Mouse (Mus musculus) hindbrain, postnatal 0 days (tissue): ENCODE results near the gene Inpp4b. TPM values are rescaled to one million over a fixed set of nuclear protein-coding genes. Genes with fewer than 3 reads are reported as not detected.
"Not testable (repeated sequence)": the region's sequence is repeated elsewhere in the genome, so short reads cannot be mapped to it uniquely, and the experiment has no call there.

ENCODE experiments used
- ATAC-seq: fragments of 200-750 bp; cut with Nextera tagmentation; 2 replicates; pipeline ENCODE4 v1.8.0; 2017; ENCODE audit warnings: mild to moderate bottlenecking, moderate TSS enrichment, moderate library complexity
- DNase-seq: peaks from one replicate; pipeline ENCODE4 v3.0.0-alpha.2; 2015; ENCODE audit warnings: low spot score
- H3K27ac ChIP-seq: fragments of 300-500 bp; sonication (generic); 2 replicates; pipeline ENCODE4 v1.5.1; 2014; ENCODE audit warnings: mild to moderate bottlenecking
- H3K27me3 ChIP-seq: fragments of 300-500 bp; sonication (generic); 2 replicates; pipeline ENCODE4 v1.6.1; 2014; ENCODE audit warnings: low read length, mixed read lengths; ENCODE audit not compliant: insufficient read depth
- H3K36me3 ChIP-seq: fragments of 300-500 bp; sonication (generic); 2 replicates; pipeline ENCODE4 v1.6.1; 2014; ENCODE audit warnings: low read length, mixed read lengths; ENCODE audit not compliant: insufficient read depth
- H3K4me1 ChIP-seq: fragments of 300-500 bp; sonication (generic); 2 replicates; pipeline ENCODE4 v1.6.1; 2014; ENCODE audit warnings: antibody characterized with exemption, low read length, mixed read lengths; ENCODE audit not compliant: insufficient read depth
- H3K4me2 ChIP-seq: fragments of 300-500 bp; sonication (generic); 2 replicates; pipeline ENCODE4 v1.6.1; 2014; ENCODE audit warnings: low read depth, mild to moderate bottlenecking, low read length, moderate library complexity, mixed read lengths
- H3K4me3 ChIP-seq: fragments of 300-500 bp; sonication (generic); 2 replicates; pipeline ENCODE4 v1.5.1; 2014; ENCODE audit warnings: low read length
- H3K9ac ChIP-seq: fragments of 300-500 bp; sonication (generic); replicated peaks from 2 replicates; pipeline ENCODE4 v1.6.1; 2014; ENCODE audit warnings: mild to moderate bottlenecking, low read length, moderate library complexity, mixed read lengths
- H3K9me3 ChIP-seq: fragments of 300-500 bp; sonication (generic); 2 replicates; pipeline ENCODE4 v1.6.1; 2016; ENCODE audit warnings: low read length, mixed read lengths
- CTCF ChIP-seq: IDR thresholded peaks from 2 replicates; pipeline ENCODE4 v1.5.1; 2016; ENCODE audit warnings: antibody characterized with exemption, control low read depth, low read depth
- WGBS: fragments of 180-500 bp; shearing (Covaris S2); extraction: QIAGEN DNeasy Blood & Tissue Kit; methylation state at CpG from one replicate; pipeline ENCODE4 v1.1.7; 2014; 5-methylcytosine and 5-hydroxymethylcytosine counted together
- polyA plus RNA-seq: library from polyadenylated mRNA; unstranded; fragments of >200 nt; fragmentation: Nextera tagmentation; extraction: Ambion mirVana; gene quantifications from 2 replicates; pipeline ENCODE4 v1.2.1, GENCODE M21; 2015
- total RNA-seq: library from RNA; depleted of rRNA; stranded (reverse); fragments of >200 nt; gene quantifications from 2 replicates; pipeline ENCODE4 v1.2.3, GENCODE M21; 2014

Gene Inpp4b
- total and polyA plus RNA-seq, 2 experiments from 2014 or later = 8.1 to 8.2 TPM

DNA sequence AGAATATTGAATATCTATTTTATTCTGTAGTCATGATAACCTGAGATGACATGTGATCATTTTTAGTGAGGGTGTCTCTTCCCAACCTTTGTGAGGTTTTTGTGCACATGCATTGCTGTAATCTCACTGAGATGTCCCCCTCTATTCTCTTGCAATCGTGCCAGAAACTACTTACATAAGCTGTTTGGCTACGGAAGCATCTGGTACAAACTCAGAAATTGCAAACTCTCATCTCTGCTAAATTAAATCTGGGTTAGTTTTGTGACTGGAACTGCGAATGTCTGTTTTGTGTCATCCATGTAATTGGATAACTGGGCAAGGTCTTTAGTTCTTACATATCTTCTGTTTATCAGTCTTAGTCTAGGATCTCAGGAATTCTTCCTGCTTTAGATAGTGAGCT, 725.3 kb downstream of the Inpp4b start:
- DNase-seq = no peak
- 77% methylated on average over 3 of the region's 3 CpGs for WGBS
- H3K27ac ChIP-seq = no peak overlapping the region
- no peak for TF ChIP-seq CTCF
- H3K4me1 ChIP-seq = no peaks in the 10 kb centered on the region
- no peak overlapping the region for H3K4me2 ChIP-seq
- H3K9ac ChIP-seq = no peak overlapping the region
- H3K9me3 ChIP-seq = no peaks in the 10 kb centered on the region
- no peak for ATAC-seq
- no peaks in the 10 kb centered on the region for H3K27me3 ChIP-seq
- H3K36me3 ChIP-seq = no peaks in the 10 kb centered on the region
- no peak overlapping the region for H3K4me3 ChIP-seq

DNA sequence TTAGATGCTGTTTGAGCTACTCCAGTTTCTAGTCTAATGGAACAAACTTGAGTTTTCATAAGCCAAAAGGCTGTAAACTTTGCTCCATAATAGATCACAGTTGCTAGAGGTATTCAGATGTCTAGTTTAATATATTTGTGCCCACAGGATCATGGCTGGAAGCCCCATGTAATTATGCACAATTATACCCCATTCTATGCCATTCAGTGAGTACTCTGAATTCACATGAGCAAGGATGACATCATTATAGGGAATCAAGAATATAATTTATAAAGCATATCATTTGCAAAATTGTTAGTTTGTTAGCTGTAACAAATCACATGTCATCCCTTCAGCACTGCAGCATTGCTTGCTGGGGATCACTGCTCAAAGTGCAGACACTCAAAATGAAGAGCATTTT, 736.9 kb downstream of the Inpp4b start:
- Histone ChIP-seq H3K4me2 (no peak overlapping the region), H3K27me3 (no peaks in the 10 kb centered on the region), H3K9ac (no peak overlapping the region), H3K4me1 (no peaks in the 10 kb centered on the region), H3K27ac (no peak overlapping the region), H3K4me3 (no peak overlapping the region), H3K36me3 (no peaks in the 10 kb centered on the region), H3K9me3 (no peaks in the 10 kb centered on the region)
- ATAC-seq = no peak
- no peak for TF ChIP-seq CTCF
- DNase-seq = no peak

DNA sequence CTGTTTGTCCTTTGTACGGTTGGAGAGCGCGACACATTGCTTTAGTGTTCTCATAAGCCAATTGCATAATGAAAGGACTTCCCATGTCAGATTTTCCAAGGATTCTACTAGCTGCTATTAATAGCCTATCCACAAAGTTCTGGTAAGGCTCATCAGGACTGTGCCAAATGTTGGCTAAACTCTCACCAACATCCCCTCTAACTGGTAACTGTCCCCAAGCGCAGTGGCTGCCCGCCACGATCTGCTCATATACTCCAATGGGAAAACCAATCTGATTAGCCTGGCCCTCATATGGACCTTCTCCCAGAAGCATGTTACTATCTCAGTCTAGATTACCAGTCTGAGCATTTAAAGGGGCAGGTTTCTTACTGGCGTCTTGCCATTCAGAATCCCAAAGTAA, 744.3 kb downstream of the Inpp4b start:
- H3K4me2 ChIP-seq, DNase-seq, H3K36me3 ChIP-seq, H3K4me1 ChIP-seq, H3K9ac ChIP-seq, H3K27ac ChIP-seq, H3K4me3 ChIP-seq, H3K27me3 ChIP-seq, H3K9me3 ChIP-seq, ATAC-seq: not testable (repeated sequence)
- WGBS = 96% methylated on average over 7 of the region's 7 CpGs

DNA sequence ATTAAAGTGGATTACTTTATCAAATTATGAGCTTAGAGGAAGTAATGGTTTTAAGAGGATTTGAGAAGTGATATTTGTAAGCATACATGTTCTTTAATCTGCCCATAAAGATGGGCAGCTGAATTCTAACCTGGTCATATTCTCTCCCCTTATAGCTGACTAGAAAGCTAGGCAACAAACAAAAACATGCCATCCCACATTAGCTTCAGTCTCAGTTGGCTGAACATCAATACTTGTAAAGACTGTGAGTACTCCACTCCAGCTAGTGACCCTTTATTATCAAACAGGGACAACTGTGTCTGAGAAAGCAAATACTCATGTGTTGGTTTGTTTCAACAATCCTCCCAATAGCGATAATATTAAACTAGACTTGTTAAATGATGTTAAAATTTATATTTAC, 748.5 kb downstream of the Inpp4b start:
- Histone ChIP-seq H3K27me3 (no peaks in the 10 kb centered on the region), H3K36me3 (no peaks in the 10 kb centered on the region), H3K9me3 (no peaks in the 10 kb centered on the region), H3K27ac (no peak overlapping the region), H3K4me1 (no peaks in the 10 kb centered on the region), H3K4me3 (no peak overlapping the region), H3K9ac (no peak overlapping the region), H3K4me2 (no peak overlapping the region)
- WGBS = 78% methylated on average over 1 of the region's 1 CpGs
- no peak for DNase-seq
- TF ChIP-seq CTCF = no peak
- no peak for ATAC-seq

DNA sequence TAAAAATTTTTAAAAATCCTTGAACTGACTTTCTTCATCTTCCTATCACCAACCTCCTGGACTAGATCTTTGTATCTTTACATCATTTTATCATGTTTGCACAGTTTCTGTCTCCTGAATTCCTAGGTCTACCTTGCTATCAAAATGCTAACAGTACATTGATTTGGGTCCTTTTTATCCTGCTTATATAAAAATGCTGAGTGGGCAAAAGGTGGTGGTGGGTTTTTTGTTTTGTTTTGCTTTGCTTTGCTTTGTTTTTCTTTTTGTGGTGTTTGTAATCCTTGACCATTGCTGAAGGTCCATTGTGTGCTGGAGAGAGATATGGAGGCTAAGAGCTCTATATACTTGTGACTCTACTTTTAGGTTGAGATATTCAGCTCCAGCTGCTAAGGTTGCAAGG, 750.9 kb downstream of the Inpp4b start:
- Histone ChIP-seq H3K27ac (no peak overlapping the region), H3K27me3 (no peaks in the 10 kb centered on the region), H3K4me1 (no peaks in the 10 kb centered on the region), H3K4me2 (no peak overlapping the region), H3K9ac (no peak overlapping the region), H3K9me3 (no peaks in the 10 kb centered on the region), H3K36me3 (no peaks in the 10 kb centered on the region), H3K4me3 (no peak overlapping the region)
- ATAC-seq = no peak
- no peak for DNase-seq
- TF ChIP-seq CTCF = no peak

DNA sequence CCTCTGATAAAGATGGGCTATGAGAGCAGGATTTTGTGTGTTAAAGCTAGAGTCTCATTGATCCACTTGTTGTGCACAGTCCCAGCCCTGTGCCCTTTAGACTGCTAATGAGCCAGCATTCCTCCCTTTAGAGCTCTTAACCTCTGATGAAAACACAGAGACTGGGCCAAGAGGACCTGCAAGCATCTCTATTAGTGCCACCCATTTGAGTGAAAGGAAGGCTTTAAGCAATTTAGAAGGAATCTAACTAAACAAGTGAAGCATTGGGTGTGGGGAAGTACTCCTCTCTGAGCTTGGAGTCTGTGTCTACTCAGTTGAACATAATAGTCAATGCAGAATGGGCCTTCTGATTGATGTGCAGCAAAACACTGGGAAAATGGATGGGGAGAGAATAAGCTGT, 762.2 kb downstream of the Inpp4b start:
- Histone ChIP-seq H3K27me3 (no peaks in the 10 kb centered on the region), H3K4me2 (no peak overlapping the region), H3K4me1 (no peaks in the 10 kb centered on the region), H3K9ac (no peak overlapping the region), H3K4me3 (no peak overlapping the region), H3K36me3 (no peaks in the 10 kb centered on the region), H3K9me3 (no peaks in the 10 kb centered on the region), H3K27ac (no peak overlapping the region)
- DNase-seq (no peak), ATAC-seq (no peak; the same call in 1 of the 2 replicates)
- no peak for TF ChIP-seq CTCF

DNA sequence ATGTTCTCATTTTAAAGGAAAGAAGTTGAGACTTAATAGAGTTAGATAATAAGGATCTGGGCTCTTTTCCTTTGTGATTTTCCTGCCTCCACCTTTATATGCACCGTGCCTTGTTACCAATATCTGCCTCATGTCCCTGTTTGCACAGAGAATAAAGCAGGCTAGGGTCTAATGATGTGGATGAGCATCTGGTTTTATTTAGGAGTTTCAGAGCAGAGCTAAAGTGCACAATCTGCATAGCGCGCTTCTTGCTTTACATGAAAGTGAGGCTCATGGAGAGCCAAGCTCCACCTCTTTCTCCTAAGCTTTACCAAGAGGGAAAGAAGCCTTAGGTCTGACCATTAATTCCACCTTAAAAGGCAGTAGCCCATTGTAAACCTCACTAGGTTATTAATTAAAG, 763.8 kb downstream of the Inpp4b start:
- ATAC-seq (no peak), DNase-seq (no peak)
- Histone ChIP-seq H3K27ac (no peak overlapping the region), H3K4me3 (no peak overlapping the region), H3K27me3 (no peaks in the 10 kb centered on the region), H3K9ac (no peak overlapping the region), H3K4me1 (no peaks in the 10 kb centered on the region), H3K36me3 (no peaks in the 10 kb centered on the region), H3K4me2 (no peak overlapping the region), H3K9me3 (no peaks in the 10 kb centered on the region)
- no peak for TF ChIP-seq CTCF
- 71% methylated on average over 3 of the region's 3 CpGs for WGBS

DNA sequence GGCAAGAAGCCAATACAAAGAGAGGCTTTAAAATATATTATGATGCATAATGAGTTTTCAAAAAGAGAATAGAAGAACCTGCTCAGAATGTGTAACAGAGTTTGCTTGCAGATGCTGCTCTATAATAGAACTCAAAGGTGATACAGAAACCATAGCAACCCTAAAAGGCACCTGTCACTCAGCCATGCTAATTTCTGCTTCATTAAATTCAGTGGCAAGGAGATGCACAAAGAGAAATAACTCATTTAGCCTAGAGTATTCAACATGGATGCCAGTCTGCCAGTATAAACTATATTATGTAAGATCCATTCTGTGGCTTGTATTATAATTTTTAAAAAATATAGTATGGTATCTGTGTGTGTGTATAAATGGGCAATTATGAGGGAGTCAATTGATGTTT, 807.9 kb downstream of the Inpp4b start:
- ATAC-seq = no peak
- Histone ChIP-seq H3K9ac (no peak overlapping the region), H3K36me3 (no peaks in the 10 kb centered on the region), H3K27me3 (no peaks in the 10 kb centered on the region), H3K9me3 (peaks cover 6% of the 10 kb centered on the region; the same call in 1 of the 2 replicates), H3K4me1 (no peaks in the 10 kb centered on the region), H3K4me2 (no peak overlapping the region), H3K4me3 (no peak overlapping the region), H3K27ac (no peak overlapping the region)
- DNase-seq = peak; percentile 5
- no peak for TF ChIP-seq CTCF
